Mouse (Mus musculus): ENCODE data around the gene Itgam. TPM values are rescaled to one million over a fixed set of nuclear protein-coding genes. Genes with fewer than 3 reads are reported as not detected.
"Not testable (repeated sequence)": the region's sequence is repeated elsewhere in the genome, so short reads cannot be mapped to it uniquely, and the experiment has no call there.

Gene Itgam
- polyA plus RNA-seq, 1 experiment from 2014 or later, result 0.63 TPM

GRCm38 (mm10) chr7:128042161-128042820, 20.1 kb upstream of the Itgam start:
- H3K27ac ChIP-seq (replicated peaks in 1 of 2; ENCODE audit: control insufficient read depth in 1 of 2, insufficient read depth in 1 of 2, low read depth in 2 of 2, low read length in 2 of 2); H3K27me3 ChIP-seq (ENCODE audit: control insufficient read depth, insufficient read depth, low read length); H3K9me3 ChIP-seq (ENCODE audit: control insufficient read depth, low read length); ATAC-seq (ENCODE audit: insufficient number of reproducible peaks, insufficient read depth, low FRiP score, low read depth); H3K4me3 ChIP-seq (ENCODE audit: control insufficient read depth in 1 of 2, insufficient read depth in 1 of 2, low read depth in 1 of 2, low read length in 2 of 2); H3K4me2 ChIP-seq (ENCODE audit: low read length); H3K4me1 ChIP-seq (ENCODE audit: control insufficient read depth in 2 of 2, insufficient read depth in 2 of 2, low read length in 2 of 2); H3K36me3 ChIP-seq (ENCODE audit: control insufficient read depth, insufficient read depth, low read length); H3K9ac ChIP-seq (ENCODE audit: low read length): not testable (repeated sequence)
- 73% methylated on average over 15 of the region's 15 CpGs for WGBS

- Histone ChIP-seq H3K9ac (ENCODE audit: low read length) (no peak overlapping the region), H3K9me3 (ENCODE audit: control insufficient read depth, low read length) (no peaks in the 10 kb centered on the region), H3K4me1 (ENCODE audit: control insufficient read depth in 2 of 2, insufficient read depth in 2 of 2, low read length in 2 of 2) (no peaks in the 10 kb centered on the region), H3K4me2 (ENCODE audit: low read length) (no peak overlapping the region), H3K27ac (replicated peaks in 1 of 2; ENCODE audit: control insufficient read depth in 1 of 2, insufficient read depth in 1 of 2, low read depth in 2 of 2, low read length in 2 of 2) (no peak overlapping the region), H3K27me3 (ENCODE audit: control insufficient read depth, insufficient read depth, low read length) (no peaks in the 10 kb centered on the region), H3K4me3 (ENCODE audit: control insufficient read depth in 1 of 2, insufficient read depth in 1 of 2, low read depth in 1 of 2, low read length in 2 of 2) (no peak overlapping the region), H3K36me3 (ENCODE audit: control insufficient read depth, insufficient read depth, low read length) (no peaks in the 10 kb centered on the region)
- WGBS, result 66% methylated on average over 4 of the region's 4 CpGs
- no peak for ATAC-seq (ENCODE audit: insufficient number of reproducible peaks, insufficient read depth, low FRiP score, low read depth)
Measured at GRCm38 (mm10) chr7:128044142-128044785, 18.2 kb upstream of the Itgam start.

- 20% methylated on average over 2 of the region's 2 CpGs for WGBS
- no peaks in the 10 kb centered on the region for H3K36me3 ChIP-seq (ENCODE audit: control insufficient read depth, insufficient read depth, low read length)
Measured at GRCm38 (mm10) chr7:128045640-128046039, 16.8 kb upstream of the Itgam start.

GRCm38 (mm10) chr7:128048819-128049218, 13.6 kb upstream of the Itgam start:
- H3K27ac ChIP-seq (replicated peaks in 1 of 2; ENCODE audit: control insufficient read depth in 1 of 2, insufficient read depth in 1 of 2, low read depth in 2 of 2, low read length in 2 of 2), result no peak overlapping the region
- no peak overlapping the region for H3K4me3 ChIP-seq (ENCODE audit: control insufficient read depth in 1 of 2, insufficient read depth in 1 of 2, low read depth in 1 of 2, low read length in 2 of 2)
- no peaks in the 10 kb centered on the region for H3K9me3 ChIP-seq (ENCODE audit: control insufficient read depth, low read length)
- no peak overlapping the region for H3K4me2 ChIP-seq (ENCODE audit: low read length)
- H3K27me3 ChIP-seq (ENCODE audit: control insufficient read depth, insufficient read depth, low read length), result no peaks in the 10 kb centered on the region
- H3K9ac ChIP-seq (ENCODE audit: low read length), result no peak overlapping the region
- no peak for ATAC-seq (ENCODE audit: insufficient number of reproducible peaks, insufficient read depth, low FRiP score, low read depth)
- WGBS, result 85% methylated on average over 4 of the region's 4 CpGs
- H3K4me1 ChIP-seq (ENCODE audit: control insufficient read depth in 2 of 2, insufficient read depth in 2 of 2, low read length in 2 of 2), result no peaks in the 10 kb centered on the region
- no peaks in the 10 kb centered on the region for H3K36me3 ChIP-seq (ENCODE audit: control insufficient read depth, insufficient read depth, low read length)

More at GRCm38 (mm10) chr7:128045640-128046039, 16.8 kb upstream of the Itgam start:
- Histone ChIP-seq H3K9me3 (ENCODE audit: control insufficient read depth, low read length) (no peaks in the 10 kb centered on the region), H3K4me3 (ENCODE audit: control insufficient read depth in 1 of 2, insufficient read depth in 1 of 2, low read depth in 1 of 2, low read length in 2 of 2) (no peak overlapping the region), H3K9ac (ENCODE audit: low read length) (no peak overlapping the region), H3K4me2 (ENCODE audit: low read length) (no peak overlapping the region), H3K27me3 (ENCODE audit: control insufficient read depth, insufficient read depth, low read length) (no peaks in the 10 kb centered on the region), H3K27ac (replicated peaks in 1 of 2; ENCODE audit: control insufficient read depth in 1 of 2, insufficient read depth in 1 of 2, low read depth in 2 of 2, low read length in 2 of 2) (no peak overlapping the region), H3K4me1 (ENCODE audit: control insufficient read depth in 2 of 2, insufficient read depth in 2 of 2, low read length in 2 of 2) (no peaks in the 10 kb centered on the region)
- no peak for ATAC-seq (ENCODE audit: insufficient number of reproducible peaks, insufficient read depth, low FRiP score, low read depth)

- H3K4me2 ChIP-seq (ENCODE audit: low read length), result no peak overlapping the region
- no peak overlapping the region for H3K27ac ChIP-seq (replicated peaks in 1 of 2; ENCODE audit: control insufficient read depth in 1 of 2, insufficient read depth in 1 of 2, low read depth in 2 of 2, low read length in 2 of 2)
- no peaks in the 10 kb centered on the region for H3K4me1 ChIP-seq (ENCODE audit: control insufficient read depth in 2 of 2, insufficient read depth in 2 of 2, low read length in 2 of 2)
- H3K36me3 ChIP-seq (ENCODE audit: control insufficient read depth, insufficient read depth, low read length), result no peaks in the 10 kb centered on the region
- ATAC-seq (ENCODE audit: insufficient number of reproducible peaks, insufficient read depth, low FRiP score, low read depth), result no peak
- WGBS, result 83% methylated on average over 2 of the region's 2 CpGs
- no peak overlapping the region for H3K4me3 ChIP-seq (ENCODE audit: control insufficient read depth in 1 of 2, insufficient read depth in 1 of 2, low read depth in 1 of 2, low read length in 2 of 2)
- H3K9me3 ChIP-seq (ENCODE audit: control insufficient read depth, low read length), result no peaks in the 10 kb centered on the region
- no peaks in the 10 kb centered on the region for H3K27me3 ChIP-seq (ENCODE audit: control insufficient read depth, insufficient read depth, low read length)
- H3K9ac ChIP-seq (ENCODE audit: low read length), result no peak overlapping the region
Measured at GRCm38 (mm10) chr7:128049254-128049653, 13.2 kb upstream of the Itgam start.

GRCm38 (mm10) chr7:128050739-128051138, 11.7 kb upstream of the Itgam start:
- Histone ChIP-seq H3K9ac (ENCODE audit: low read length) (no peak overlapping the region), H3K4me1 (ENCODE audit: control insufficient read depth in 2 of 2, insufficient read depth in 2 of 2, low read length in 2 of 2) (no peaks in the 10 kb centered on the region), H3K4me2 (ENCODE audit: low read length) (no peak overlapping the region), H3K27me3 (ENCODE audit: control insufficient read depth, insufficient read depth, low read length) (no peaks in the 10 kb centered on the region), H3K27ac (replicated peaks in 1 of 2; ENCODE audit: control insufficient read depth in 1 of 2, insufficient read depth in 1 of 2, low read depth in 2 of 2, low read length in 2 of 2) (no peak overlapping the region), H3K36me3 (ENCODE audit: control insufficient read depth, insufficient read depth, low read length) (no peaks in the 10 kb centered on the region), H3K4me3 (ENCODE audit: control insufficient read depth in 1 of 2, insufficient read depth in 1 of 2, low read depth in 1 of 2, low read length in 2 of 2) (no peak overlapping the region), H3K9me3 (ENCODE audit: control insufficient read depth, low read length) (no peaks in the 10 kb centered on the region)
- 59% methylated on average over 4 of the region's 4 CpGs for WGBS
- no peak for ATAC-seq (ENCODE audit: insufficient number of reproducible peaks, insufficient read depth, low FRiP score, low read depth)

- H3K27ac ChIP-seq (replicated peaks in 1 of 2; ENCODE audit: control insufficient read depth in 1 of 2, insufficient read depth in 1 of 2, low read depth in 2 of 2, low read length in 2 of 2), result no peak overlapping the region
- no peaks in the 10 kb centered on the region for H3K27me3 ChIP-seq (ENCODE audit: control insufficient read depth, insufficient read depth, low read length)
- H3K9ac ChIP-seq (ENCODE audit: low read length), result no peak overlapping the region
- H3K4me1 ChIP-seq (ENCODE audit: control insufficient read depth in 2 of 2, insufficient read depth in 2 of 2, low read length in 2 of 2), result no peaks in the 10 kb centered on the region
- no peaks in the 10 kb centered on the region for H3K9me3 ChIP-seq (ENCODE audit: control insufficient read depth, low read length)
- H3K4me2 ChIP-seq (ENCODE audit: low read length), result no peak overlapping the region
- no peaks in the 10 kb centered on the region for H3K36me3 ChIP-seq (ENCODE audit: control insufficient read depth, insufficient read depth, low read length)
- WGBS, result 73% methylated on average over 5 of the region's 5 CpGs
- no peak overlapping the region for H3K4me3 ChIP-seq (ENCODE audit: control insufficient read depth in 1 of 2, insufficient read depth in 1 of 2, low read depth in 1 of 2, low read length in 2 of 2)
- no peak for ATAC-seq (ENCODE audit: insufficient number of reproducible peaks, insufficient read depth, low FRiP score, low read depth)
Measured at GRCm38 (mm10) chr7:128053061-128053460, 9.4 kb upstream of the Itgam start.
